Mouse (Mus musculus) olfactory bulb, adult 2 months (tissue): ENCODE measurements around the gene Serpina3f.

Experiments used
- CTCF ChIP-seq: fragments of 200-500 bp; IDR thresholded peaks from 2 replicates; pipeline ENCODE4 v1.5.1; 2012; ENCODE audit warnings: low read depth, mild to moderate bottlenecking, low read length, moderate library complexity; ENCODE audit not compliant: insufficient read depth
- POLR2A ChIP-seq: fragments of 200-500 bp; IDR thresholded peaks from 2 replicates; pipeline ENCODE4 v1.6.1; 2012; ENCODE audit warnings: mild to moderate bottlenecking, low read depth, low read length, moderate library complexity; ENCODE audit not compliant: insufficient read depth

DNA sequence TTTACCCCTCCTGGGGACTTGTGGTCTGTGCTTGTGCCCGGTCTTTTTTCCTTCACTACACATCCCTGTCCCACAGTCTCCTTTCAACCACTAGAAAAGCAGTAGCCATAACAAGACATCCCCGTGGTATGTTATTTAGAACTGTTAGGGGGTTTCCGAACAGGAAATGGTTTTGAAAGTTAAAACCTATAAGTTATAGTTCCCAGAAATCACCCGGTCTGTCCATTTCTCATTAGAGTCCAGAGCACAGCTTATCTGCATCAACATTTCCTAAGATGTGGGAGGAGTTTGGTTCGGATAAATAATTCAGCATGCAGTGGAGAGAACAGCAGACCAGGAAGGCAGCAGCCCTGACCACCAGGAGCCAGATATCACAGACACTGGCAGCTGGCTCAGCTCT lies 21.6 kb downstream of the Serpina3f start, which contains the start of gene Serpina3g:
- TF ChIP-seq CTCF (no peak), POLR2A (no peak)
